In the genomic region with DNA sequence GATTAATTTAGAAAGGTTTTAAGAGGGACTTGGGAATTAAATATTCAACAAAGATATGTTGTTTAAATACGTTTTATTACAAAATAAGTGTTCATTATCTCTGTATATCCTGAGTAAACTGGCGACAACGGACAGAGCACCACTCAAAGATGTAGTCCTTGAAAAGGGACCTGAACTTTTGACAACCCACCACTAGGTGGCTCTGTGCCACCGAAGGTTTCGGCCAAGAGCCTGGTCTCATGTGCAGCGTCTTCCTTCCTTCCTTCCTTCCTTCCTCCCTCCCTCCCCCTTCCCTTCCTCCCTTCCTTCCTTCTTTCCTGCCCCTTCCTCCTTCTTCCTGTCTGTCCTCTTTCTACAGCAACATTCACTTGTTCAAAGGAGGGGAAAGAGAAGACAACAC, we compare ENCODE assay signal across 8 mouse cellular contexts. TPM values are rescaled to one million over a fixed set of nuclear protein-coding genes. Genes with fewer than 3 reads are reported as not detected.
DNase-seq lines count a peak whose midpoint lies in the region; ATAC-seq and TF ChIP-seq lines count a peak whose summit lies in the region.

No protein-coding gene starts in this region.

- peak; percentile 65 for ATAC-seq in activated CD4-positive, CD25-positive, alpha-beta regulatory T cell, adult 4 months
- ATAC-seq in common myeloid progenitor, adult 5-6 weeks (replicated peaks; ENCODE audit: low read depth, poor library complexity, severe bottlenecking): peak; percentile 80
- 0 out of 2 replicates have a peak, but pooled peaks have one; percentile 27 for ATAC-seq in kidney, embryonic 15.5 days (replicated peaks; ENCODE audit: low FRiP score)
- ATAC-seq in liver, embryonic 16.5 days (ENCODE audit: low read depth): peak; percentile 56

- no peak overlapping the region for H3K4me2 ChIP-seq in kidney, embryonic 15.5 days
- no peak overlapping the region for H3K4me2 ChIP-seq in liver, embryonic 16.5 days (ENCODE audit: low read depth, low read length)

- no peaks in the 10 kb centered on the region for H3K36me3 ChIP-seq in kidney, embryonic 15.5 days
- no peaks in the 10 kb centered on the region for H3K36me3 ChIP-seq in liver, embryonic 16.5 days (ENCODE audit: control insufficient read depth, insufficient read depth)

- intact Hi-C loops in gastrocnemius, adult 2 months (cut with DNase I): loop anchor here (2.0 to 5.0 kb wide), 4 partner anchors 121 to 272 kb away; no protein-coding TSS in a partner anchor

- WGBS in kidney, embryonic 15.5 days: under 1% methylated on average over 6 of the region's 6 CpGs
- 1% methylated on average over 6 of the region's 6 CpGs for WGBS in liver, embryonic 16.5 days (ENCODE audit: insufficient replicate concordance)

- no peaks in the 10 kb centered on the region for H3K27me3 ChIP-seq in kidney, embryonic 15.5 days
- H3K27me3 ChIP-seq in liver, embryonic 16.5 days (ENCODE audit: control insufficient read depth, insufficient read depth, low read depth, low read length): no peaks in the 10 kb centered on the region

- no peaks in the 10 kb centered on the region for H3K9me3 ChIP-seq in kidney, embryonic 15.5 days (replicated peaks)
- no peaks in the 10 kb centered on the region for H3K9me3 ChIP-seq in liver, embryonic 16.5 days (replicated peaks; ENCODE audit: control insufficient read depth, low read length)

- H3K4me1 ChIP-seq in kidney, embryonic 15.5 days: peaks cover 23% of the 10 kb centered on the region
- H3K4me1 ChIP-seq in liver, embryonic 16.5 days (ENCODE audit: control insufficient read depth, low read depth, low read length): no peaks in the 10 kb centered on the region

- H3K9ac ChIP-seq in kidney, embryonic 15.5 days: no peak overlapping the region
- no peak overlapping the region for H3K9ac ChIP-seq in liver, embryonic 16.5 days (ENCODE audit: low read depth, low read length)

- no peak overlapping the region for H3K4me3 ChIP-seq in gastrocnemius, adult 2 months
- H3K4me3 ChIP-seq in kidney, embryonic 15.5 days (replicated peaks): no peak overlapping the region
- H3K4me3 ChIP-seq in liver, embryonic 16.5 days (ENCODE audit: low read depth, low read length): no peak overlapping the region

- TF ChIP-seq CTCF in gastrocnemius, adult 2 months (IDR thresholded peaks at IDR 0.05): peak; percentile 84

- H3K27ac ChIP-seq in gastrocnemius, adult 2 months: no peak overlapping the region
- H3K27ac ChIP-seq in kidney, embryonic 15.5 days: no peak overlapping the region
- H3K27ac ChIP-seq in liver, embryonic 16.5 days (ENCODE audit: low read length): no peak overlapping the region

- peak; percentile 59 for DNase-seq in CD4-positive helper T cell, adult 2 months (ENCODE audit: low read depth, low spot score)
- peak; percentile 80 for DNase-seq in gastrocnemius, adult 2 months
- peak; percentile 33 for DNase-seq in ovary, postnatal 10 days (ENCODE audit: low spot score)
- peak; percentile 80 for DNase-seq in thymus, postnatal 14 days

RNA-seq across cellular contexts. Expression of a gene that starts 13.1 kb away (rescaled TPM):
- polyA plus RNA-seq in activated CD4-positive, CD25-positive, alpha-beta regulatory T cell, adult 4 months (2017; shearing (Covaris generic)): 10 to 100 TPM; 13.6 to 14.4 TPM
- 54.4 and 83.6 TPM in 2 replicates for total RNA-seq in common myeloid progenitor, adult 5-6 weeks (2017)
- total RNA-seq in gastrocnemius, adult 2 months (2021): under 1 TPM; 0.03 to 0.05 TPM
- polyA plus RNA-seq in kidney, embryonic 15.5 days (2015; fragmentation: Nextera tagmentation; extraction: Ambion mirVana): 80.6 and 92.5 TPM in 2 replicates
- 48.0 and 49.8 TPM in 2 replicates for polyA plus RNA-seq in liver, embryonic 16.5 days (2015; fragmentation: Nextera tagmentation; extraction: Ambion mirVana)

RNA-seq across cellular contexts. Expression of a gene that starts 27.1 kb away (rescaled TPM):
- polyA plus RNA-seq in activated CD4-positive, CD25-positive, alpha-beta regulatory T cell, adult 4 months (2017; shearing (Covaris generic)): under 1 TPM in 1 of 2 experiments, not detected in 1; 0.20 TPM
- total RNA-seq in common myeloid progenitor, adult 5-6 weeks (2017): 2.0 and 2.3 TPM in 2 replicates
- 10 to 100 TPM in 1 of 2 experiments, 1 to 10 TPM in 1; 9.3 to 15.1 TPM for total RNA-seq in gastrocnemius, adult 2 months (2021)
- 17.1 and 17.3 TPM in 2 replicates for polyA plus RNA-seq in kidney, embryonic 15.5 days (2015; fragmentation: Nextera tagmentation; extraction: Ambion mirVana)
- 0.26 and 0.38 TPM in 2 replicates for polyA plus RNA-seq in liver, embryonic 16.5 days (2015; fragmentation: Nextera tagmentation; extraction: Ambion mirVana)

Comparison
In these comparisons a context has a peak if more than half of its experiments do, and no peak if none do; other contexts are left out.
1. ATAC-seq: peak in every context shown above with its lines; median percentile 80 in common myeloid progenitor, adult 5-6 weeks; 65 in activated CD4-positive, CD25-positive, alpha-beta regulatory T cell, adult 4 months; 56 in liver, embryonic 16.5 days; 27 in kidney, embryonic 15.5 days.
2. RNA of a gene that starts 27.1 kb away (polyA plus RNA-seq): 17.1 to 17.3 TPM in kidney, embryonic 15.5 days; 0.26 to 0.38 TPM in liver, embryonic 16.5 days and 0.20 TPM in activated CD4-positive, CD25-positive, alpha-beta regulatory T cell, adult 4 months; every median in the first group is over 10 times any median in the second.
3. Peak in every context shown above with its lines, with median percentiles within 50 percentile points of each other: DNase-seq.